Mouse (Mus musculus) lung, embryonic 14.5 days (tissue): Measurements from ENCODE around the gene Mto1. TPM values are rescaled to one million over a fixed set of nuclear protein-coding genes. Genes with fewer than 3 reads are reported as not detected.

ENCODE experiments used
- ATAC-seq: fragments of 200-750 bp; cut with Nextera tagmentation; 2 replicates; pipeline ENCODE4 v1.8.0; 2017; ENCODE audit warnings: mild to moderate bottlenecking, moderate TSS enrichment, moderate library complexity; ENCODE audit not compliant: insufficient read depth
- DNase-seq: peaks from one replicate; pipeline ENCODE4 v3.0.0-alpha.2; 2015
- H3K27ac ChIP-seq: fragments of 300-500 bp; sonication (generic); 2 replicates; pipeline ENCODE4 v1.5.1; 2014; ENCODE audit warnings: low read depth, mild to moderate bottlenecking, moderate library complexity
- H3K27me3 ChIP-seq: fragments of 300-500 bp; sonication (generic); 2 replicates; pipeline ENCODE4 v1.6.1; 2014; ENCODE audit warnings: low read length, control low read depth; ENCODE audit not compliant: insufficient read depth
- H3K36me3 ChIP-seq: fragments of 300-500 bp; sonication (generic); 2 replicates; pipeline ENCODE4 v1.6.1; 2014; ENCODE audit warnings: control low read depth; ENCODE audit not compliant: insufficient read depth
- H3K4me1 ChIP-seq: fragments of 300-500 bp; sonication (generic); 2 replicates; pipeline ENCODE4 v1.6.1; 2014; ENCODE audit warnings: antibody characterized with exemption, control low read depth; ENCODE audit not compliant: insufficient read depth
- H3K4me2 ChIP-seq: fragments of 300-500 bp; sonication (generic); 2 replicates; pipeline ENCODE4 v1.6.1; 2014; ENCODE audit warnings: mild to moderate bottlenecking
- H3K4me3 ChIP-seq: fragments of 300-500 bp; sonication (generic); 2 replicates; pipeline ENCODE4 v1.5.1; 2014; ENCODE audit warnings: low read depth, low read length
- H3K9ac ChIP-seq: fragments of 300-500 bp; sonication (generic); 2 replicates; pipeline ENCODE4 v1.6.1; 2014
- H3K9me3 ChIP-seq: fragments of 300-500 bp; sonication (generic); 2 replicates; pipeline ENCODE4 v1.6.1; 2016; ENCODE audit warnings: low read depth, low read length, control low read depth
- CTCF ChIP-seq: IDR thresholded peaks from 2 replicates; pipeline ENCODE4 v1.5.1; 2016; ENCODE audit warnings: antibody characterized with exemption, low read depth
- WGBS: fragments of 180-500 bp; shearing (Covaris S2); extraction: QIAGEN DNeasy Blood & Tissue Kit; methylation state at CpG from one replicate; pipeline ENCODE4 v1.1.7; 2014; 5-methylcytosine and 5-hydroxymethylcytosine counted together
- polyA plus RNA-seq: library from polyadenylated mRNA; unstranded; fragments of >200 nt; fragmentation: Nextera tagmentation; extraction: Ambion mirVana; gene quantifications from 2 replicates; pipeline ENCODE4 v1.2.1, GENCODE M21; 2014

The Mto1 gene
- polyA plus RNA-seq, 1 experiment from 2014 or later = 26.8 TPM

DNA sequence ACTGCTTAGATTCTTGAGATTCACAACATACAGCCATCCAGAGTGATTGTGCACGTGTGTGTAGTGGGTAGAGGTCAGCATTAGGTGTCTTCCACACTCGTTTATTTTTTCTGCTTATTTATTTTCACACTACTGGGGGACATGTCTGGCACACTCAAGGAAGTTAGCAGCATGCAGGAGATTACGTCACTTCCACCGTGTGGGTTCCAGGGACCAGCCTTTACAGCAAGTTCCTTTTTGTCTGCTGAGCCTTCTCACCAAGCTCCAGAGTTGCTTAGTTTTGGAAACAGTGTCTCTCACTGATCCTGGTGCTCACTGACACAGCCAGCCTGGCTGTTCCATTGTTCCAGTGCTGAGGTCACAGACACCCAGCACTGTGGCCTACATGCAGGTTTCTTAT, 3.4 kb downstream of the Mto1 start:
- no peak for ATAC-seq
- 71% methylated on average over 4 of the region's 4 CpGs for WGBS
- Histone ChIP-seq H3K4me3 (no peak overlapping the region), H3K9me3 (no peaks in the 10 kb centered on the region), H3K27ac (no peak overlapping the region), H3K27me3 (no peaks in the 10 kb centered on the region), H3K4me2 (no peak overlapping the region), H3K9ac (no peak overlapping the region), H3K36me3 (peaks cover 34% of the 10 kb centered on the region), H3K4me1 (peaks cover 6% of the 10 kb centered on the region)
- TF ChIP-seq CTCF = no peak
- no peak for DNase-seq

DNA sequence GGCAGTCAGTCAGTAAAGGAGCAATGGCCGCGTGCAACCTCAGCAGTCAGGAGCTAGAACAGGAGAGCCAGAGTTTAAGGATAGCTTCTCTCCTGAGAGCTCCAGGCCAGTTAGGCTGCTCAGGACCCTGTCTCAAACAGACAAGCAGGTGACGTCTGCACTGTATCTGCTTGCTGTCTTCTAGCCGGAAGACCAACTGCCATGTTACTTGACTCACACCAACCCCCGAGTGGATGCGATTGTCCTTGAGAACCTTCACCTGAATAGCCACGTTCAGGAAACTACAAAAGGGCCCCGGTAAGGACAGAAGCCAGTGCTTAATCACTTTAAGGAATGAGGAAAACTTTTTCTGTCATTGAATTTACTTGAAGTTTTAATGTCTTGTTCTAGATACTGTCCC, 9.0 kb downstream of the Mto1 start:
- DNase-seq (no peak), ATAC-seq (no peak)
- Histone ChIP-seq H3K4me2 (no peak overlapping the region), H3K4me1 (no peaks in the 10 kb centered on the region), H3K9ac (no peak overlapping the region), H3K27ac (no peak overlapping the region), H3K36me3 (peaks cover 68% of the 10 kb centered on the region), H3K4me3 (no peak overlapping the region), H3K9me3 (no peaks in the 10 kb centered on the region), H3K27me3 (no peaks in the 10 kb centered on the region)
- no peak for TF ChIP-seq CTCF
- WGBS = 87% methylated on average over 8 of the region's 8 CpGs

DNA sequence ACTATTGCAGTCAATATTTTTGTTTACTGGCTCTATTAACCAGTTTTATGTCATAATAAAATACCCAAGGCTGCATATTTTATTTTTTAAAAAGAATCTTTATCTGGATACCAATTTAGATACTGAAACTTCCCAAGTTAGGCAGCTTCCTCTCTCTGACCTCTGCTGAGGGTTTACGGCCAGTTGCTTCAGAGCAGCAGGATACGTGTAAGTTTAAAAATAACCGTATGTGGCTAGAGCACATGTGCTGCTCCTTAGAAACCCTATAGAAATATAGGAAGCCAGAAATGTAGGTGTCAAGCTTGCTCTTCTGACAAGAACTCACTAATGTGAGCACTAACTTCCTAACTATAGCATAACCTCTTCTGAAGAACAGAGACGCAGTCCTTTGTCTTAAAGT, 15.3 kb downstream of the Mto1 start:
- Histone ChIP-seq H3K36me3 (peaks cover 74% of the 10 kb centered on the region), H3K27me3 (no peaks in the 10 kb centered on the region), H3K9me3 (no peaks in the 10 kb centered on the region), H3K4me1 (no peaks in the 10 kb centered on the region), H3K4me2 (no peak overlapping the region), H3K27ac (no peak overlapping the region), H3K9ac (no peak overlapping the region), H3K4me3 (no peak overlapping the region)
- 89% methylated on average over 4 of the region's 4 CpGs for WGBS
- no peak for ATAC-seq
- no peak for DNase-seq
- TF ChIP-seq CTCF = no peak

DNA sequence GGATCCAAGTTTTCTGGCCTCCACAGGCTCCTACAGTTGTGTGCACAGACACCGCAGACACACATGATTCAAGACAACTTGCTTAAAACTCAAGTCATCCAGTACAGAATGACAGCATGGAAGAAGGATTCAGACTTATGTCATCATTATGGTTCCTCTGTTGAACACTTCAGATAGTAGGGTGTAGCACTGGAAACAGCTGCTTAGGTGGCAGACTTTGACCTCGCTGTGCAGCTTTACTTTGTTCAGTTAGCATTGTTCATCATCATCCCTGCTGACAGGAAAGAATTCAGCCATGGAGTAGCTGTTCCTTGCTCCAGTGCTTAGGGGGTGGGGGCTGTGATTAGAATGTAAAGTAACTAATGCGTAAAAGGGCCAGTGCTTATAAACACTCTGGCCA, 17.7 kb downstream of the Mto1 start:
- ATAC-seq (no peak), DNase-seq (no peak)
- Histone ChIP-seq H3K9ac (no peak overlapping the region), H3K4me1 (no peaks in the 10 kb centered on the region), H3K4me3 (no peak overlapping the region), H3K4me2 (no peak overlapping the region), H3K27ac (no peak overlapping the region), H3K36me3 (peaks cover 76% of the 10 kb centered on the region), H3K9me3 (no peaks in the 10 kb centered on the region), H3K27me3 (no peaks in the 10 kb centered on the region)
- no peak for TF ChIP-seq CTCF
- WGBS = 92% methylated on average over 3 of the region's 3 CpGs

DNA sequence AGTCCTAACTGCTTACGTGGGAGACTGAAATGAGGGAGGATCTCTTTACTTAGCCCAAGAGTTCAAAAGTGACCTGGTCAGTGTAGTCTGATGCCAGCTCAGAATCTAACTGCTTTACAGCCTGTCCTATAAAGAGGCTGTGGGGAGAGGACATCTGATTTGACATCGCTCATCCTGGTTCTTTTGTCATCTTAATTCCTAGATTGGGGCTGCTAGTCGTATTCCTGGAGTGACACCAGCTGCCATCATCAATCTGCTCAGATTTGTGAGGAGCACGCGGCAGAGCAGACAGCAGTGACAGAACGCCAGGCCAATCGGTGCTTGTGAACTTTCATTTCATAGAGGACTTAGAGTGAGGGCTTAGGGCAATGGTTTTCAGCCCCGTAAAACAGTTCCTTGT, 25.6 kb downstream of the Mto1 start:
- H3K4me3 ChIP-seq = no peak overlapping the region
- WGBS = 71% methylated on average over 8 of the region's 8 CpGs
- no peak for ATAC-seq
- no peaks in the 10 kb centered on the region for H3K27me3 ChIP-seq
- H3K4me1 ChIP-seq = no peaks in the 10 kb centered on the region
- H3K27ac ChIP-seq = no peak overlapping the region
- TF ChIP-seq CTCF = no peak
- H3K4me2 ChIP-seq = no peak overlapping the region
- H3K36me3 ChIP-seq = peaks cover 84% of the 10 kb centered on the region
- DNase-seq = no peak
- H3K9me3 ChIP-seq = no peaks in the 10 kb centered on the region
- H3K9ac ChIP-seq = no peak overlapping the region

DNA sequence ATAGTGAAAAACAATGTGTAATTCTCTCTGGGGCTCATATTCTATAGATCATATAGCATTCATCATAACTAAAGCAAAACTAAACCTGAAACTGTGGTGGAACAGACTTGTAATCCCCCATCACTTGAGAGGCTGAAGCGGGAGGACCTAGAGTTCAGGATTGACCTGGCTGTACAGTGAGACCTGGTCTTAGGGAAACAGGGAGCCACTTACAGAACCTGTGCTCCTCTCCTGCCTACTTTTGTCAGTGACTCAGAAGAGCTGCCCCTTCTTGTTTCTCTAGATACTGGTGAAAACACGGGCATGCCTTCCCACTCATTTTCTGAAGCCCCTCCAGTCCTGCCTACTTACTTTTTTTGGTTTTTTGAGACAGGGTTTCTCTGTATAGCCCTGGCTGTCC, 26.3 kb downstream of the Mto1 start:
- WGBS = 71% methylated on average over 2 of the region's 2 CpGs
- Histone ChIP-seq H3K9ac (no peak overlapping the region), H3K36me3 (peaks cover 84% of the 10 kb centered on the region), H3K27me3 (no peaks in the 10 kb centered on the region), H3K4me2 (no peak overlapping the region), H3K9me3 (no peaks in the 10 kb centered on the region), H3K27ac (no peak overlapping the region), H3K4me3 (no peak overlapping the region), H3K4me1 (no peaks in the 10 kb centered on the region)
- DNase-seq (no peak), ATAC-seq (no peak)
- TF ChIP-seq CTCF = no peak

DNA sequence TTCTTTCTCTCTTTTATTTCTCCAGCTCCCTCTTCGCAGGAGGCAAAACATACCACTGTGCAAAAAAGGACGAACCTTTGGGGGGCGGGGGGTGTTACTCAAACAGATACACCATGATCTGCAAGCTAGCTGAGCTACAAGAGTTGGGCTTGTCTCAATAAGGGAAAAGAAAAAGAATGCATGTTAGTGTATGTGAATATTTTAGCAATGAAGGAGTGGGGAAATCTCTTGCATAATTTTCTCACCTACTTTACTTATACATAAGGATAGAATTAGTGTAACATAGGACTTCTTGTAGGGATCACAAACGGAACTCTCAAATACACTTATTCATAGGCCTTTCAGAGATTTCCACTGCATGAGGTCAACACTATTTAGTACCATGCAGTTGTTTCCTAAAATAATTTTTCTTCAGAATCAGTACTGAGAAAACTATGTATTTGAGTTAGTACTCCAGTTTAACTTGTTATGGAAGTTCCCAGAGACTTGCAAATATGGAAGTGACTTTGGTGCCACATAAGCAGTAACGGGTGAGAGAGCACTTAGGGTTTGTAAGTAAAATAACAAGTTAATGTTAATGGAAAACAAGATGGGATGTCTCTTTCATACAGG, 26.9 kb downstream of the Mto1 start:
- Histone ChIP-seq H3K9ac (no peak overlapping the region), H3K4me1 (no peaks in the 10 kb centered on the region), H3K36me3 (peaks cover 85% of the 10 kb centered on the region), H3K4me2 (no peak overlapping the region), H3K27ac (no peak overlapping the region), H3K9me3 (no peaks in the 10 kb centered on the region), H3K4me3 (no peak overlapping the region), H3K27me3 (no peaks in the 10 kb centered on the region)
- DNase-seq (no peak), ATAC-seq (no peak)
- WGBS = 76% methylated on average over 5 of the region's 5 CpGs
- no peak for TF ChIP-seq CTCF

DNA sequence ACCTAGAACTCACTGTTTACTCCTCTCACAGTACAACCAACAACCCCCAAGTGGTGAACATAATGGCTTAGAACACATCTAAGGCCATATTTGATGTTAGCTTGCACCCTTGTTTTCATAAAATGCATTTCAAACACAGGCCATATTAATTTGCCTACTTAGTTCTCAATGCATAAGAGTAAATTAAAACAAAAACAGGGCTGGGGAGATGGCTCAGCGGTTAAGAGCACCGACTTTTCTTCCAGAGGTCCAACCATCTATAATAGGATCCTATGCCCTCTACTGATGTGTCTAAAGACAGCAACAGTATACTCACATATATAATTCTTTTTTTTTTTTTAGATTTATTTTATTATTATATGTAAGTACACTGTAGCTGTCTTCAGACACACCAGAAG, 27.4 kb downstream of the Mto1 start:
- no peak overlapping the region for H3K4me3 ChIP-seq
- no peaks in the 10 kb centered on the region for H3K27me3 ChIP-seq
- H3K9ac ChIP-seq = no peak overlapping the region
- no peaks in the 10 kb centered on the region for H3K9me3 ChIP-seq
- peak; percentile 5 for DNase-seq
- WGBS = 79% methylated on average over 2 of the region's 2 CpGs
- H3K4me1 ChIP-seq = no peaks in the 10 kb centered on the region
- H3K27ac ChIP-seq = no peak overlapping the region
- H3K36me3 ChIP-seq = peaks cover 85% of the 10 kb centered on the region
- H3K4me2 ChIP-seq = no peak overlapping the region
- no peak for ATAC-seq
- TF ChIP-seq CTCF = no peak
